Mouse (Mus musculus) heart, adult 11 months (tissue): Measurements from ENCODE around the gene Hspd1.
A peak's percentile ranks its signal among the peaks of the same experiment; 100 is the strongest.

Experiments used
- DNase-seq: peaks from one replicate; pipeline ENCODE4 v3.0.0; 2022

Gene Hspd1

DNA sequence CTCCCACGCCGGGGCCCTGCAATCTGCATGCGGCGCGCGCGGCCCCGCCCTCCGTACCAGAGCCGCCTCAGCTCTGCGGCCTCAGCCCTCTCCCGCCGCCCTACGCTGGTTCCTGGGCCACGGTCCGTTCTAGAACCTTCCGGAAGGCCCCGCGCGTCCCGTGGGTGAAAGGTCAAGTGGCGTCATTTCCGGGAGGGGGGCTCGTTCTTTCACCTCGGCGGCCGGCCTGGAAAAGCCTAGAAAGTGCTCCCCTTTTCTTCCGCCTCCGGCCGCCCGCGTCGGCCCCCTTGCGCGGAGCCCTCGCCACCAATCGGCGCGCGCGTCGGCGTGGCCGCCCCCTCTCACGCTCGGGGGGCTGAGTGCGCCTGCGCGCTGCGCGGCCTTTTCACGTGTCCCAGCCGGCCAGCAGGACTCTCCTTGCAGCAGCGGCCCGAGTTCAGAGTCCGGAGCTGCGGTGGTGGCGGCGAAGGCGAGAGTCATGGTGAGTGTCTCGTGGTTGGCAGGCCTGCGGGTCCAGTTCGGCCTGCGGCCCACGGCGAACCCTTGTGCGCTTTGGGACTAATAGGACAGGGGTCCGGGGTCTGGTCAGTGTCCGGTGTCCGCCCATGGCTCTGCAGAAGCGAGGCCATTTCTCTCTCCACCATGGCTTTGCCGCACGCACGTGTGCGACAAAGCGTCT lies at the start of gene Hspd1, which contains the start of gene Hspe1:
TSS of gene Hspd1 (minus strand) at position 312 of the 679 bp plus-strand sequence.
TSS of gene Hspe1 (plus strand) at position 201 of the 679 bp plus-strand sequence.
- DNase-seq = peak; percentile 100

DNA sequence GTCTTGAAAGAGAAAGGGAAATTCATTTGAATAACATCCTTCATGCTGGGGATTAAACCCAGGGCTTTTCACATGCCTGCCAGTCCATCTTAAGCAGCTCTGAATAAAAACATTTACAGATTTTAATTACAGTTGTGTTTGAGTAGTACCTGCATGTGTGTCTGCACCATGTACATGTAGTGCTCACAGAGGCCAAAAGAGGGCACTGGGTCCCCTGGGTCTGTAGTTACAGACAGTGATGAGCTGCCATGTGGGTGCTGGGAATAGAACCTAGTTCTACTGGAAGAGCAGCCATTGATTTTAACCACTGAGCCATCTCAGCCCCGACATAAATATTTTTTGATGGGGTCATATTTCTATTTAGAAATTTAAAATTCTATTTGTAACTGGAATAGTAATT lies 47.8 kb upstream of the Hspd1 start:
- peak; percentile 51 for DNase-seq

DNA sequence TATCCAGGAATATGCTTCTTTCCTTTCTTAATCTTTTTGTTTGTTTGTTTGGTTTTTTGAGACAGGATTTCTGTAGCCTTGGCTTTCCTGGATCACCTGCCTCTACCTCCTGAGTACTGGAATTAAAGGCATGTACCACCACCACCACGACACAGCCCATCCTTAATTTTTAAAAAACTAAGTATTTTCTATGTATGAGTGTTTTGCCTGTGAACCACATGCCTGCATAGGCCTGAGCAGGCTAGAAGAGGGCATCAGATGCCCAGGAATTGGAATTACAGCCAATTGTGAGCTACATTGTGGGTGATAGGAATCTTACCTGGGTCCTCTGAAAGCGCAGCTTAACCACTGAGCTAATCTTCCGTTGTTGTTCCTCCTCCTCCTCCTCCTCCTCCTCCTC lies 46.3 kb upstream of the Hspd1 start:
- peak; percentile 82 for DNase-seq

DNA sequence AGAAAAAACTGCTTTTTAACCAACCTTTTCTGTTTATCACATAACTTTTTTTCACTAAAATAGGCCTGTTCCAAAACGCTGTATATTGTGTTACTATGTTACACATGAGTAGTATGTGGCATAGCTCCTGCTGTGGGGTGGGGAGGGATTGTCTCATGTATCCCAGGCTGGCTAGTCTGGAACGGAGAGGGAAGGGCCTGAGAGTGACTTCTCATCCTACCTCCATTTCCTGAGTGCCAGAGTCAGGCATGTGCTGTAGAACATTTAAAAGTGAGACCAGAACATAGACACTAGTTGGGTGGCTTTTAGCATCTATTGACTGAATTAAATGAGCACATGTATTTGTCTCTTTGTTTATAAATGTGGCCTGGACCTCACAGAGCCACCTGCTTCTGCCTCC lies 45.1 kb upstream of the Hspd1 start:
- DNase-seq = peak; percentile 80

DNA sequence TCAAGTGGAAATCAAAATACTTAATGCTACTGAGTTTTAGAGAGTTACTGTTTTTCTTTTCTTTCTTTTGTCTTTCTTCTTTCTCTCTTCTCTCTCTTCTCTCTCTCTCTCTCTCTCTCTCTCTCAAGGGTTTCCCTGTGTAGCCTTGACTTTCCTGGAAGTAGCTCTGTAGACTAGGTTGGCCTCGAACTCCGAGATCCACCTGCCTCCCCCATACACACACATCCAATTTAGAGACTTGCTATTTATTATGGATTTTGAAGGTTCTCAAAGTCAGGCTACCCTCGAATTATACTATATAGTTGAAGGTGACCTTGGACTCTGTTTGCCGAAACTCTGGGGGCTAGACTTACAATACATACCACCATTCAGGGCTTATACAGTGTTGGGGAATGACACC lies 44.3 kb upstream of the Hspd1 start:
- peak; percentile 78 for DNase-seq

DNA sequence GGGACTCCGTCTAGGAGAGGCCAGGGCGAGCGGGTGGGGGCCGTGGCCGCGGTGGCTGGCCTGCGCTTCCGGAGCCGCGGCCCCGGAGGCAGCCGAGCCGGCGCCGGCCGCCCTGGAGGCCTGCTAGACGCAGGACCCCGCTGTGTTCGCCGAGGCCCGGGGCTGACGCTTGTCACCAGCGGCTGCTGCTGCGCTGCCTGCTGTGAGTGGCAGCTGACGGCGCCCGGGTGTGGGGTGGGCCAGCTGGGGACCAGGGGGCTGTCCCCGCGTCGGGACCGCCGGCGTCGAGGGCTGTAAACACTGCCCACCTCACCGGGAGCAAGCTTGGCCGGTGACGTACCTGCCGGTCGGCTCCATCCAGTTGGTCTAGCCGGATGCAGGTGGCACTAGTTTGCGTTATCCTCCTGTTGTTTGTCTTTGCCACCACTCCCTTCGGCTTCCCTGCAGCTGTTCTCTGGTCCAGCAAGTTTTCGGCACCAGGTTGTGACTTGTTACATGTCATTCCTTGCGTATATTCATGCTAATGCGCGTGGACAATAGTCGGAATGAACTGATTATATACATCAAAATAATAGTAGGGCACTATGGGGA lies 43.5 kb upstream of the Hspd1 start:
- DNase-seq = no peak

DNA sequence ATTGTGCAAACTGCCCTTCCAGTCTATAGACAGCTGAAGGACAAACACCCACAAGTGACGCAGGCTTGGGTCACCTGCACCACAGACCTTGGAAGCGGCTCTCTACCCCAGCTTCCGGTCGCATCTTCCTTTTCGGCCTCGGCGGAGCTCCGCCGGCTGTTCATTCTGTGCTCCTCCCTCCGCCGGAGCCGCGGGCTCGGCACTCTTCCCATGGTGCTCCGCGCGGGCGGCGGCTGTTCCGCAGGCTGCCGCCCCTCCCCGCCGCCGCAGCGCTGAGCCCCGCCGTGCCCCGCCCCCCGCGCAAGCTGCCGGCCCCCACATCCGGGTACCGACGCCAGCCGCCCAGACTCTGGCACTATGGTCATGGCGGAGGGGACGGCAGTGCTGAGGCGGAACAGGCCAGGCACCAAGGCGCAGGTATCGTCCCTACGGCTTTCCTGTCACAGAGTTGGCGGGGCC lies 42.9 kb upstream of the Hspd1 start, which contains the start of gene Mob4:
TSS of gene Mob4 (plus strand) at position 289 of the 459 bp plus-strand sequence.
- peak; percentile 99 for DNase-seq

DNA sequence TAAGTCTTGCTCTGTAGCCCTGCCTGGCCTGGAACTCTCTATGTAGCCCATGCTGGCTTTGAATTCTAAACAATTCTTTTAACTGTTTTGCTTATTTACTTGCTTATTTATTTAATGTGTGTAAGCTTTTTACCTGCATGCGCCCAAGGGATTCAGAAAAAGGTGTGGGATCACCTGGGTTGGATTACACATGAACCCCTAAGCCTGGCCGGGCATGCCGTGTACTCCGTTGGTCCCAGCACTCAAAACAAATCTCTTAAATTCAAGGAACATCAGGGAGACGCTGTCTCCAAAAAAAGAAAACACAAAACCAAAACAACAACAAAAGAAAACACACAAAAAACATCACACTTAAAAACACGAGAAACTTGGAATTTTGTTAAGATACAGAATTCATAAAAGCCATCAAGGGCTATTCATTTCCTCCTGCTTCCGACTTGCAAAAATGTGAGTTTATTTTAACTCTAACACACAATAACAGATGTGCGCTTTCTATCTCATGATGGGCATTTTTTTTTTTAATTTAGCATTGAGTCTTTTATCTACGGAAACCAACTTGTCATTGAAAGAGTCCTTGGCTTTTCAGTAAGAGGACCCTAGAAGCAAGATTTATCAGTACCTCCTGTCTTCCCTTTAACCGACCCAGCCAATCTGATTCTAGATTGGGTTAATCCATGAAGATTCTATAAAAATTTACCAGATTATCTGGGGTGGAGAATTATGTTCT lies 42.3 kb upstream of the Hspd1 start:
- peak; percentile 85 for DNase-seq

DNA sequence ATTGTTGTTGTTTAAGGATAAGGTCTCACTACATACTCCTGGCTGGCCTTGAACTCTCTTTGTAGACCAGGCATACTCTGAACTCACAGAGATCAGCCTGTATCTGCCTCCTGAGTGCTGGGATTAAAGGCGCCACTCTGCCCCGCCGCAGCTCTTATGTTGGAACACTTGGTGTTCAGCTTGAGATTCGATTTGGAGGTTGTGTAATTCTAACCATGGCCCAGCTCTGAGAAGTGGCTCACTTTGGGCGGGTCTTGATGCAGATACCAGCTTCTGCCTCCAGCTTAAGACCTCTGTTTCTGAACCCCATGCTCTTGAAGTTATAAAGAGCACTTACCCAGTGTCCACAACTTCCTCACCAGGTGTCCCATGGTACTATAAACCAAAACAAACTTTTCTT lies 41.7 kb upstream of the Hspd1 start:
- DNase-seq = peak; percentile 78

DNA sequence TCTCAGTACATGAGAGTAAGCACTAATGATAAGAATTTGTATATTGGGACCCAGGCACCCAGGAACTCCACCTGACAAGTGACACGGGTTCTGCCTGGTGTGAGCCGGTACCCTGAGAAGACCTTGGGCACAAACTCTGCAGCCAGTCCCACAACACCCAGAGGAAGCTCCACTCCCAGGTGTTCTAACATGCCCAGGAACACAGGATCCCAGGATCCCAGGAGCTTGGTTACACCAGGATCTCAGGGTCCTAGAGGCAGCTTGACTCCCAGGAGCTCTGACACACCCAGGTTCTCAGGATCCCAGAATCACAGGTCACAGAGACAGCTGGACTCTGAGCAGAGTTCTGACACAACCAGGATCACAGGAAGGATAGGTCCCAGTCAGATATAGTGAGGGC lies 36.1 kb upstream of the Hspd1 start:
- peak; percentile 68 for DNase-seq

DNA sequence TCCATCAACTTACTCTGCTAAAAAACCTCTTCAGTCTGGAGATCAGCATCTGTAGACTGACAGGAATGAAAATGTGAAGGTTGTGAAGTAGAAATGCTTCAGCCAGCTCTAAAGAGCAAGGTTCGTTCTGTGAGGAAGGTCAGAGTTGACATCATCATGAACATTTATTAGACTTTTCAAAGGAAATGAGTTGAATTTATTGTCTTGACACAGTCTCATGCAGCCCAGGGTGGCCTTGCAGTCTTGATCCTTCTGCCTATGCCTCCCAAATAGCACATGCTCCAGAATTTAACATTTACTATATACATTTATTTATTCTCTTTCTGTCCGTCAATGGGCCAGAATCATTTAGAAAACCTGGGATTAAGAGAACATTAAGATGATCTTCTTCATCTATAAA lies 35.5 kb upstream of the Hspd1 start:
- DNase-seq = no peak

DNA sequence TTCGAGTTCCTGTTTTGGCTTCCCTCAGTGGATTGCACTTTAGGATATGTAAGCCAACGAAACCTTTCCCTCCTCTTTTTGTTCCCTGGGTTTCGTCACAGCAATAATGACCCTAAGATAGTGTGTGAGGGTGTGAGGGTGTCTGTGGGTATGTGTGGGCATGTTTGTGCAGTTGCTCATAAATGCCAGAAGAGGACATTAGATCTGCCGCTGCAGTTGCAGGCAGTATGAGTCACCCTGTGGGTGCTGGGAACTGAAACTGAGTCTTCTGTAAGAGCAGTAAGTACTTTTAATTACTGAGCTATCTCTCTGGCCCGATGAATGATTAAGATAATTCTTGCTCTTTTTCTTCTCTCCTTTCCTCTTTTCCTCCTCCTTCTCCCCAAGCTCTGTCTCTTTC lies 35.0 kb upstream of the Hspd1 start:
- DNase-seq = peak; percentile 71

DNA sequence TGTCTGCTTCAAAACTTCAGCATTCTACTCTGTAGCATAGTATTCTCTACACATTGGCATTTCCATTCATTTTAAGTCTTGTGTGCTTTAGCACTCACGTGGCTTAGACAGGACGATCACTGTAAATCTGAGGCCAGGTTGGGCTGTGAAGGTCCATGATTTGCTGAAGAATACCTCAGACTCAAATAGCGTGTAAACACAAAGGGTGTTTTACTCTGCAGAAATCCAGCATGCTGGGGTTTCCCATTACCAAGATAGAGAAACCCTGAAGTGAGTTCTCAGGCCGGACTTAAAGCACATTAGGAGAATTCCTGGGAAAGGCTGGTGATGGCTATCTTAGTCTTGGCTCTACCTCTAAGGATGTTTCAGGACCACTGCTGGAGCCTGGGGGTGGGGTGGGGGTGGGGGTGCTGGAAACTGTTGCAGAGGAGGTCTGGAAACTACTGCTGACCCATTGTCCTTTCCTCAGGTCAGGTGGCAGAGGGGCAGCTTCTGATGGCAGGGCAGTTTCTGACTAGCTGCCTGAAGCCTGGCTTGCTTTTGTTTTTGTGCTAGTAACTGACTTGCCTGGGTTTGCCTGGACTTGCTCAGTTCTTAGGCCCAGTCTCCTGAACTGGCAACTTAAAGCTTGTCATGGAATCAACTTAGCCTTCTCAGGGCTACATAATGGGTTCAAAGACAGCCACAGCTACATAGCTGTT lies 21.2 kb upstream of the Hspd1 start:
- DNase-seq = peak; percentile 63

DNA sequence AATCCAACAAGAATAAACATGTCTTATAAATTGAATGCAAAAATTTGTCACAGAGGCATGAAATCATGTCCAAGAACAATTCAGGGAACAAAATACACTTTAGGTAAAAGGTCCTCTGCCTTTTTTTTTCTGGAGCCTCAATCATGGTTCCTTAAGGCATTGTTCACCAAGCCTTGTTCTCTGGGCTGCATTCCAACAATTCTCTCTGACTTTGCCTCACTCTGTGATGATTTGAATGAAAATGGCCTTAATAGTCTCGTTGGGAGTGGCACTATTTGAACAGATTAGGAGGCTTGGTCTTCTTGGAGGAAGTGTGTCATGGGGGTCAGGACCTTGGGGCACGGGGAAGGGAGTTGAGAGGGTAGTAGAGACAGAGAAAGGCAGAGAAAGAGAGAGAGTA lies 20.4 kb upstream of the Hspd1 start:
- DNase-seq = no peak

DNA sequence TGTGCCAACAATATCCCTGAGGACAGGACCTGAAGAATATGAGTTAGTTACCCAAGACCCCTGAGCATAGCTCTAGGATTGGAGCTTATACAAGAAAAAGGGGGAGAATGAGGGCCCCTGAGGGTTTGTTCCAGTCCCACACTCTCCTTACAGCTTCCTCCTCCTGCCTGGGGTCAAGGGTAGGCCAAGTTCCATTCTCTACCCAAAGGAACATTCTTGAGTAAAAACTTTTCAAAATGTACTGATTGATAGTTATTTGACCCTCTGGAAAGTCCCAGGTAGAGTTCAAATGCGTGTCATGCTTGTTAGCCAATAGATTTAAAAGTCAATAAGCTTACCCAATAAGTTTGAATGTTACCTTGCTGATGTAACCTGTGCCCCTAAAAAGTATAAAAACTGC lies 19.6 kb upstream of the Hspd1 start:
- DNase-seq = no peak

DNA sequence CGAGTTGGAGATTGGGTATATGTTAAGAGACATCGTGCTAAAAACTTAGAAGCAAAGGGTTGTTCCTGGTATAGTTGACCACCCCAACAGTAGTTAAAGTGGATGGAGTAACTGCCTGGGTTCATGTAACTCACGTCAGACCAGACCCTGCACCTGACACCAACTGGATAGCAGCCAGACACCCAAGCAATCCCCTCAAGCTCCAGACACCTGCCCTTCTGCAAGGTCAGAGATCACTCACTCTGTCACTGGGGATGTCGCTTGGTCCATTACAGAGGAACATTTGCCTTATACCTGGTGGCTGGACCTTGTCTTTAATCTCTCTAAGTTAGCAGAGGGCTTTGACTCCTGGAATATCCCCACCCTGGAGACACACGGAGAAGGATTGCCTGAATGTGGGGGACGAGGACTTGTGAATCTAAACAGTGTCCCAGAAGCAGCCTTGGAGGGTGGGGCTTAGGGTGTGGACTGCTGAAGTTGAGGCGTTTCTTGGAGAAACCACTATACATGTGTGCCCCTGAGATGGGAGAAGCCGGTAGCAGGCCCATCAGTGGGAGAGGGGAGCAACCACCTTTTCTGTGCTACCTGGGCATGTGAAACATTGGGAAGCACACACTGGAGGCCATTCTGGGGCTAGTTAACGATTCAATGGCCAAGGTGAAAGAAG lies 19.0 kb upstream of the Hspd1 start:
- DNase-seq = peak; percentile 64

DNA sequence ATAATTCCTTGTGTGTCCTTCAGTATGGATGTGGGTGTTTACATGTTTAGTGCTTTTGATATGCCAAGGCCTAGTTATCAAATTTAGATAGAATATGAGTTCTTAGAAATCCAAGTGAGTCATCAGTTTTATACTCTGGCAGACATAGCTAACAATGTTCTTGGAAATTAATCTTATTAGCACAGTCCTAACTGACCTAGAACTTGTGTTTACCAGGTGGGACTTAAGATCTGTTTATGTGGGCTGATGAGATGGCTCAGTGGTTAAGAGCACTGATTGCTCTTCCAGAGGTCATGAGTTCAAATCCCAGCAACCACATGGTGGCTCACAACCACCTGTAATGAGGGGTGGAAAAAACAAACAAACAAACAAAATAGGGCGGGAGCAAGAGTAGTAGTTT lies 4.4 kb upstream of the Hspd1 start:
- no peak for DNase-seq

DNA sequence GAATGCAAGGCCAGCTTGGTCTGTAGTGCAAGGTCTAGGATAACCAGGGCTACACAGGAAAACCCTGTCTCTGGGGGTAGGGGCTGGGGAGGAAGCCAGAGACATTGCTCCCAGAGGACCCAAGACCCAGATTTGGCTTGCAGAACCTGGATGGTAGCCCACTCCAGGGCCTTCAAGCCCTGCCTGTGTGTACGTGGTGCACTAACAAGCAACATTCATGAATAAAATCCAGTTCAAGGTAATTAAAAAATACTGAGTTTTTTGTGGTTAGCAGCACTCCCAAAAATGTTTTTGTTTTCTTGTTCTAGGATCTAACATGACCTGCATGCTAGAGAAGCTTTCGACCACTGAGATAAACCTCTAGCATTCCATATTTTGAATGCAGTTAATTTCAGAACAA lies 4.0 kb upstream of the Hspd1 start:
- peak; percentile 89 for DNase-seq

DNA sequence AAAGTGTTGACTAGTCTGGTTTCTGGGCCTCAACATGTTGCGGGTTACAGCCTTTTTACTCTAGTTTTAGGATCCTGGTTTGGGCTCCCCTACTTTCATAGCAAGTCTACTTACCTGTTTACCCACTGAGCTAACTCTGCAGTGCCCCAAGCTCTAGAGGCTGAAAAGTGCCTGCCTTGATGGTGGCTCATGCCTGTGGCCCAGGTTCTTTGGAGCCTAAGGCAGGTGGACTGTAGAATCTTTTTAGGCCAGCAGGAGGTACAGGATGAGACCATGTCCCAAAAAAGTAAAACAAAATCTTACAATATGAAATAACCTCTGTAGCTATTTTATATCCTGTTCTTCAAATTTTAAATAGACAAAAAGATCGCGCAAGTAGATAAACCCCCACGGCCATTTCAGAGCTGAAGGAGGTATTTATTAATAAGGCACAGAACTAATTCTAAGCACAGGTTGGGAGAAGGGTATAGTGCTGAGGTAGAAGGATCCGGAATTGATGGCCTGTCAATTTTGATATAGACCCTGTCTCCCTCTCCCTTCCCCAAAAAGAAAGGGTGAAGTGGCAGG lies 1.5 kb upstream of the Hspd1 start:
- peak; percentile 77 for DNase-seq

DNA sequence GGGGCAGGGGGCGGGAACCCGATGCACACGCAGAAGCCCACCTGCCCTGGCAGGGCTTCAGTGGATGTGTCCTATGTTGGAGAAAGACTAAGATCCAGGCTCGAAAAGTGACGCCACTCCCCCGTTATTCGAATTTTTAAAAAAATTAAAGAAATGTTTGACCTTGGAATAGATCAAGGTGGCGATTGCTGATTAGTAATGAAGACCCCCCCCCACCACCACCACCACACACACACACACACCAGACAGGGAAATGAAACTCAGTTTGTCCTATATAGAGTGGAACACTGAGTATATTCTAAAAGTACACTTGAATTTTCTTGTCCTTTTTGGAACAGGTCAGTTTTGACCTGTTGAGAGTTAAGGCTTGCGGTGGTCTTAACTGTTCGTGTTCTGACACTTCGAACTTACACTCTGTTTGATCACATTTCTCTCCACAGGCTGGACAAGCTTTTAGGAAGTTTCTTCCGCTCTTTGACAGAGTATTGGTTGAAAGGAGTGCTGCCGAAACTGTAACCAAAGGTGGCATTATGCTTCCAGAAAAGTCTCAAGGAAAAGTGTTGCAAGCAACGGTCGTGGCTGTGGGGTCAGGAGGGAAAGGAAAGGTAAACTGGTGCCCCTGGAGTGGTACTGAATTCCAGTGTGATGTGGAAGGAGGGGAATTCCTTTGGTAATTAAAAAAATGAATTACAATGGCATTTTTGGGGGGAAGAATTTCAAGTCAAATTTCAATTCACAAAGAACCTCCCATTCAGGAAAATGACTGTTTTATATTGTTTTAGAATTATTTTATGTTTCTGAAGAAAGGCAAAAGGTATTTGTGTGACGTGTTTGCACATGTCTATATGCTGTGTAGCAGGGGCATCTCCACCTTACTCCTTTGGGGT lies 811 bp upstream of the Hspd1 start:
- peak; percentile 23 for DNase-seq

DNA sequence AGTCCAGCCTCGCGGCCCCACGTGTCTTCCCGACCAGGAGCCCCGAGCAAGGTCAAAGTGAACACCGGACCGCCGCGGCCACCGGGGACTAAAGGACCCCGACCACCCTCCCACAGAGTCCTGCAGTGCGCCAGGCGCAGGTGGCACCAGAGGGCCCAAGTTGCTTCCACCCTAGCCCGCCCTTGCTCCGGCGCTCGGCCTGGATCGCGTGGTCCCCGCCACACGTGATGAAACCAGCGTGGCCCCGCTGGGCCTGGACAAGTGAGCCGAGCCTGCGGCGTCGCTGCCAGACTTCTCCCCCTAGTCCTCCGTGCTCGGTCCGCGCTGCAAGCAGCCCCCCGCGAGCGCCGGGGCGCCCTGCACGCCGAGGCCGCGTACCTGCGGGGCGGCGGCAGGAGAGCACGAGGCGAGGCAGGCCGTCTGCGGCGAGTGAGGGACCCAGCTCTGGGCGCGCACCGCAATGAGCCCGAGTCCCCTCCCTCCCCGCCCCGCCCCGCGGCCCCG lies 590 bp downstream of the Hspd1 start:
- no peak for DNase-seq
